Mouse (Mus musculus) urinary bladder, postnatal 4 days (tissue): ENCODE results near the gene Gbgt1.

Experiments used
- DNase-seq, 2 experiments: peaks; one replicate each; pipeline ENCODE4 v3.0.0; 2021 to 2022; ENCODE audit warnings: low spot score in 2 of 2

Gene Gbgt1

GRCm38 (mm10) chr2:28549157-28549556, 52.5 kb downstream of the Gbgt1 start:
- DNase-seq: no peak

GRCm38 (mm10) chr2:28552301-28552700, 55.6 kb downstream of the Gbgt1 start:
- no peak for DNase-seq
